Mouse (Mus musculus) urinary bladder, adult 2 months (tissue): Measurements from ENCODE around the gene Ccdc6. TPM values are rescaled to one million over a fixed set of nuclear protein-coding genes. Genes with fewer than 3 reads are reported as not detected.

Experiments
- DNase-seq: peaks from one replicate; pipeline ENCODE4 v3.0.0; 2022; ENCODE audit warnings: low spot score
- polyA plus RNA-seq: library from polyadenylated mRNA; depleted of rRNA; stranded (reverse); fragments of >200 nt; gene quantifications from 2 replicates; pipeline ENCODE4 v1.2.3, GENCODE M21; 2012

Gene Ccdc6
- polyA plus RNA-seq, 1 experiment: 37.9 TPM

GRCm38 (mm10) chr10:70093782-70094181, 3.1 kb upstream of the Ccdc6 start:
- no peak for DNase-seq

- peak; percentile 67 for DNase-seq
Observed at GRCm38 (mm10) chr10:70095031-70095470, 1.9 kb upstream of the Ccdc6 start.

- DNase-seq: no peak
Observed at GRCm38 (mm10) chr10:70095506-70096270, 1.2 kb upstream of the Ccdc6 start.

- DNase-seq: no peak
Observed at GRCm38 (mm10) chr10:70097291-70097901, 475 bp downstream of the Ccdc6 start.

- peak; percentile 60 for DNase-seq
Observed at GRCm38 (mm10) chr10:70097911-70098569, 1.1 kb downstream of the Ccdc6 start.

GRCm38 (mm10) chr10:70098626-70099025, 1.7 kb downstream of the Ccdc6 start:
- no peak for DNase-seq

- DNase-seq: no peak
Observed at GRCm38 (mm10) chr10:70099052-70099451, 2.1 kb downstream of the Ccdc6 start.

- no peak for DNase-seq
Observed at GRCm38 (mm10) chr10:70102086-70102485, 5.2 kb downstream of the Ccdc6 start.

GRCm38 (mm10) chr10:70108016-70108415, 11.1 kb downstream of the Ccdc6 start:
- DNase-seq: no peak

- DNase-seq: peak; percentile 15
Observed at GRCm38 (mm10) chr10:70109974-70110373, 13.1 kb downstream of the Ccdc6 start.

- peak; percentile 19 for DNase-seq
Observed at GRCm38 (mm10) chr10:70110815-70111214, 13.9 kb downstream of the Ccdc6 start.

GRCm38 (mm10) chr10:70111643-70112042, 14.7 kb downstream of the Ccdc6 start:
- DNase-seq: peak; percentile 4

- DNase-seq: no peak
Observed at GRCm38 (mm10) chr10:70114048-70114635, 17.2 kb downstream of the Ccdc6 start.

GRCm38 (mm10) chr10:70116454-70116853, 19.5 kb downstream of the Ccdc6 start:
- DNase-seq: no peak

GRCm38 (mm10) chr10:70119451-70119850, 22.5 kb downstream of the Ccdc6 start:
- no peak for DNase-seq

- DNase-seq: no peak
Observed at GRCm38 (mm10) chr10:70119851-70120370, 23.0 kb downstream of the Ccdc6 start.

GRCm38 (mm10) chr10:70120671-70121405, 23.9 kb downstream of the Ccdc6 start:
- DNase-seq: no peak

- no peak for DNase-seq
Observed at GRCm38 (mm10) chr10:70121406-70121695, 24.4 kb downstream of the Ccdc6 start.

- DNase-seq: no peak
Observed at GRCm38 (mm10) chr10:70123454-70123853, 26.5 kb downstream of the Ccdc6 start.

- DNase-seq: no peak
Observed at GRCm38 (mm10) chr10:70125491-70125890, 28.6 kb downstream of the Ccdc6 start.

- DNase-seq: no peak
Observed at GRCm38 (mm10) chr10:70127273-70127672, 30.4 kb downstream of the Ccdc6 start.

- no peak for DNase-seq
Observed at GRCm38 (mm10) chr10:70128408-70128807, 31.5 kb downstream of the Ccdc6 start.
